10 mouse cellular contexts compared by ENCODE assay signal in the genomic region with DNA sequence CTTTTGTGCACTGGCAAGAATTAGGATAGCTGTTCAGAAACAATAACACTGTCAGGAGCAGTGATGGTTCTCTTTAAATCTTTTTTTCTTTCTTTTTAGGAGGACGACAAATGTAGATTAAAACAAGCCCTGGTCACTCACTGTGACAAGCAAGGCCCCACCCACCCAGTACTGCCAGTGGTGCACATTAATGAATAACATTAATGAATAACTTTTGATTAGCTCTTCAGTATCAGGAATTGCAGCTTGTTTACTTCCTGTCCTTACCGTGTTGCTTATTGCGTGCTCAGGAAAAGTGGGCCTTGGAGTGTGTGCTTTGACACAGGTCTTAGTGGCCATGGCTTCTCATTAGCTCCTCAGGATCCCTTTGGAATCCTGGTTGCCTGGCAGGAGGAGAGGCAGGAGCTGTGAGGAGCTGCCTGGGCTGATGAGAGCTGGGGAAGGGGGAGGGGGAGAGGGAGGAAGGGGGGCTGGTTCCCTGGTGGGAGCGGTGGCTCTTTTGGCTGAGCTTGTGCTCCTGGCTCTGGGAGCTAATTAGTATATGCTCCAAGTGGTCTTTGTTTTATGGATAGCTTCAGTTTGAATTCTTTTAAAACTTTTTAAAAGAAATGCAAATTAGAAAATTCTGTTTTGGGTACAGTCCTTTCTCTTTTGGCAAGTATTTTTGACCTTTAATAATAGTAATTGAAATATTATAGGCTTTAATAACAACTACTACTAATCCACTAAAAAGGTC.
DNase-seq lines count a peak whose midpoint lies in the region; ATAC-seq and TF ChIP-seq lines count a peak whose summit lies in the region.
"Had no signal": no experiment of that assay in that cellular context is flagged by ENCODE, and none has a peak within 500 bp of the region (broad histone marks: within the 10 kb centered on the region; RNA-seq: fewer than 3 reads in every experiment).

No protein-coding gene starts in this region.

- H3K4me2 ChIP-seq in lung, embryonic 16.5 days (ENCODE audit: low read depth, low read length): no peak overlapping the region
- H3K4me2 ChIP-seq in hindbrain, embryonic 14.5 days (replicated peaks): no peak overlapping the region
- H3K4me2 ChIP-seq in limb, embryonic 12.5 days: no peak overlapping the region
- no peak overlapping the region for H3K4me2 ChIP-seq in stomach, postnatal 0 days (replicated peaks; ENCODE audit: low read depth)
- H3K4me2 ChIP-seq: embryonic facial prominence, embryonic 12.5 days had no signal

- no peak for TF ChIP-seq CTCF in stomach, postnatal 0 days (IDR thresholded peaks at IDR 0.05; ENCODE audit: low read depth)

- H3K4me1 ChIP-seq in lung, embryonic 16.5 days (replicated peaks; ENCODE audit: control insufficient read depth, insufficient read depth, low read length): peaks cover 21% of the 10 kb centered on the region
- H3K4me1 ChIP-seq in hindbrain, embryonic 14.5 days (replicated peaks; ENCODE audit: control insufficient read depth, insufficient read depth, low read length): peaks cover 16% of the 10 kb centered on the region; the same call in 1 of the 2 replicates
- H3K4me1 ChIP-seq in limb, embryonic 12.5 days (replicated peaks): peaks cover 46% of the 10 kb centered on the region
- no peaks in the 10 kb centered on the region for H3K4me1 ChIP-seq in stomach, postnatal 0 days (replicated peaks; ENCODE audit: control insufficient read depth, insufficient read depth)

- H3K36me3 ChIP-seq in lung, embryonic 16.5 days (ENCODE audit: control insufficient read depth, insufficient read depth, low read length): no peaks in the 10 kb centered on the region
- H3K36me3 ChIP-seq in hindbrain, embryonic 14.5 days (replicated peaks; ENCODE audit: control insufficient read depth, insufficient read depth): no peaks in the 10 kb centered on the region
- H3K36me3 ChIP-seq in limb, embryonic 12.5 days: no peaks in the 10 kb centered on the region
- H3K36me3 ChIP-seq in stomach, postnatal 0 days (ENCODE audit: control insufficient read depth, insufficient read depth, low read length): no peaks in the 10 kb centered on the region
- H3K36me3 ChIP-seq: embryonic facial prominence, embryonic 12.5 days had no signal

- no peaks in the 10 kb centered on the region for H3K27me3 ChIP-seq in lung, embryonic 16.5 days (ENCODE audit: control insufficient read depth, insufficient read depth, low read depth, low read length)
- H3K27me3 ChIP-seq in hindbrain, embryonic 14.5 days (ENCODE audit: control insufficient read depth, insufficient read depth, low read length): no peaks in the 10 kb centered on the region
- H3K27me3 ChIP-seq in limb, embryonic 12.5 days: no peaks in the 10 kb centered on the region
- H3K27me3 ChIP-seq in stomach, postnatal 0 days (ENCODE audit: control insufficient read depth, insufficient read depth, low read length): no peaks in the 10 kb centered on the region
- H3K27me3 ChIP-seq: embryonic facial prominence, embryonic 12.5 days had no signal

- TF ChIP-seq EP300 in stomach, postnatal 0 days (optimal IDR thresholded peaks at IDR 0.05): no peak

- no peak for DNase-seq in lung, postnatal 14 days
- DNase-seq in hindbrain, embryonic 14.5 days (ENCODE audit: low spot score): peak; percentile 56
- peak; percentile 33 for DNase-seq in stomach, postnatal 0 days (ENCODE audit: low spot score)
- no peak for DNase-seq in heart, postnatal 4 days

- H3K9ac ChIP-seq in lung, embryonic 16.5 days (ENCODE audit: low read length): no peak overlapping the region
- H3K9ac ChIP-seq in hindbrain, embryonic 14.5 days: no peak overlapping the region
- no peak overlapping the region for H3K9ac ChIP-seq in limb, embryonic 12.5 days (replicated peaks)
- H3K9ac ChIP-seq in stomach, postnatal 0 days (ENCODE audit: low read length): no peak overlapping the region
- H3K9ac ChIP-seq: embryonic facial prominence, embryonic 12.5 days had no signal

- H3K27ac ChIP-seq in lung, embryonic 16.5 days (ENCODE audit: low read length): no peak overlapping the region
- peak overlapping the region; percentile 41 for H3K27ac ChIP-seq in hindbrain, embryonic 14.5 days
- 0 out of 2 replicates have a peak overlapping the region, but pooled peaks have one; percentile 53 for H3K27ac ChIP-seq in limb, embryonic 12.5 days
- H3K27ac ChIP-seq in stomach, postnatal 0 days (replicated peaks): no peak overlapping the region
- H3K27ac ChIP-seq: embryonic facial prominence, embryonic 12.5 days; left cerebral cortex, adult 2 months had no signal

- no peak overlapping the region for H3K4me3 ChIP-seq in lung, embryonic 16.5 days (ENCODE audit: low read length)
- H3K4me3 ChIP-seq in hindbrain, embryonic 14.5 days (replicated peaks; ENCODE audit: low read length): no peak overlapping the region
- H3K4me3 ChIP-seq in limb, embryonic 12.5 days (replicated peaks): no peak overlapping the region
- no peak overlapping the region for H3K4me3 ChIP-seq in stomach, postnatal 0 days (ENCODE audit: low read depth, low read length)
- H3K4me3 ChIP-seq: embryonic facial prominence, embryonic 12.5 days; left cerebral cortex, adult 2 months had no signal

- ATAC-seq in lung, embryonic 16.5 days (ENCODE audit: low read depth): peak; percentile 19
- ATAC-seq in hindbrain, embryonic 14.5 days (ENCODE audit: low FRiP score): peak; percentile 80; the same call in 1 of the 2 replicates
- peak; percentile 66; the same call in 1 of the 2 replicates for ATAC-seq in limb, embryonic 12.5 days (ENCODE audit: insufficient number of reproducible peaks, insufficient read depth, low FRiP score, low TSS enrichment, low read depth)
- peak; percentile 46; the same call in 1 of the 2 replicates for ATAC-seq in stomach, postnatal 0 days (ENCODE audit: low FRiP score, low TSS enrichment)
- no peak for ATAC-seq in megakaryocyte, adult 5-6 weeks (ENCODE audit: poor library complexity, severe bottlenecking)
- ATAC-seq in erythroid progenitor cell, adult 5-6 weeks (replicated peaks; ENCODE audit: low FRiP score, poor library complexity, severe bottlenecking): no peak

- no peaks in the 10 kb centered on the region for H3K9me3 ChIP-seq in lung, embryonic 16.5 days (ENCODE audit: control insufficient read depth, low read length)
- no peaks in the 10 kb centered on the region for H3K9me3 ChIP-seq in hindbrain, embryonic 14.5 days (ENCODE audit: control insufficient read depth, low read length)
- H3K9me3 ChIP-seq in limb, embryonic 12.5 days: no peaks in the 10 kb centered on the region
- H3K9me3 ChIP-seq in stomach, postnatal 0 days (ENCODE audit: control insufficient read depth, low read length): no peaks in the 10 kb centered on the region
- H3K9me3 ChIP-seq: embryonic facial prominence, embryonic 12.5 days had no signal

- WGBS in lung, embryonic 16.5 days: 21% methylated on average over 4 of the region's 4 CpGs
- WGBS in hindbrain, embryonic 14.5 days: 3% methylated on average over 4 of the region's 4 CpGs
- WGBS in limb, embryonic 12.5 days: 16% methylated on average over 4 of the region's 4 CpGs
- WGBS in stomach, postnatal 0 days: 39% methylated on average over 4 of the region's 4 CpGs

Comparison
In these comparisons a context has a peak if more than half of its experiments do, and no peak if none do; other contexts are left out.
1. ATAC-seq: peak in lung, embryonic 16.5 days (single experiment), hindbrain, embryonic 14.5 days (single experiment), limb, embryonic 12.5 days (single experiment) and stomach, postnatal 0 days (single experiment); none in megakaryocyte, adult 5-6 weeks (single experiment) and erythroid progenitor cell, adult 5-6 weeks (single experiment).
2. H3K27ac ChIP-seq: peak in hindbrain, embryonic 14.5 days (single experiment) and limb, embryonic 12.5 days (single experiment); none in lung, embryonic 16.5 days (single experiment) and stomach, postnatal 0 days (single experiment).
3. DNase-seq: peak in hindbrain, embryonic 14.5 days (single experiment) and stomach, postnatal 0 days (single experiment); none in lung, postnatal 14 days (single experiment) and heart, postnatal 4 days (single experiment).